Mouse (Mus musculus) ES-E14 (cell line): ENCODE results near the gene Pgc. TPM values are rescaled to one million over a fixed set of nuclear protein-coding genes. Genes with fewer than 3 reads are reported as not detected.

Experiments used
- DNase-seq: peaks from one replicate; pipeline ENCODE4 v3.0.0-alpha.2; 2013; ENCODE audit warnings: low read depth, low spot score
- H3K27ac ChIP-seq: 2 replicates; pipeline ENCODE4 v1.5.1; 2012; ENCODE audit warnings: low read depth, mild to moderate bottlenecking, low read length, moderate library complexity, mixed read lengths; ENCODE audit not compliant: poor library complexity, insufficient read depth, severe bottlenecking
- H3K36me3 ChIP-seq: 2 replicates; pipeline ENCODE4 v1.6.1; 2012; ENCODE audit warnings: mild to moderate bottlenecking, low read length, moderate library complexity, mixed read lengths; ENCODE audit not compliant: control insufficient read depth, poor library complexity, insufficient read depth, severe bottlenecking
- H3K4me1 ChIP-seq, 2 experiments: fragments of 150-350 bp in 1 of 2; sonication (generic) in 1 of 2; 2 replicates each; pipeline ENCODE4 v1.6.1; 2012; ENCODE audit warnings: low read length in 2 of 2, mild to moderate bottlenecking in 1 of 2, mixed read lengths in 1 of 2; ENCODE audit not compliant: control insufficient read depth in 2 of 2, insufficient read depth in 2 of 2, poor library complexity in 1 of 2
- H3K4me3 ChIP-seq, 2 experiments: fragments of 150-350 bp in 1 of 2; sonication (generic) in 1 of 2; 2 replicates each; pipeline ENCODE4 v1.5.1; 2012; ENCODE audit warnings: low read length in 2 of 2, low read depth in 1 of 2, mild to moderate bottlenecking in 1 of 2, mixed read lengths in 1 of 2; ENCODE audit not compliant: insufficient read depth in 1 of 2, poor library complexity in 1 of 2, severe bottlenecking in 1 of 2
- H3K9ac ChIP-seq: 2 replicates; pipeline ENCODE4 v1.6.1; 2012; ENCODE audit warnings: low read depth, mild to moderate bottlenecking, low read length, mixed read lengths; ENCODE audit not compliant: poor library complexity, insufficient read depth, severe bottlenecking
- H3K9me3 ChIP-seq: fragments of 150-350 bp; sonication (generic); 2 replicates; pipeline ENCODE4 v1.6.1; 2012; ENCODE audit warnings: low read depth, mild to moderate bottlenecking, low read length; ENCODE audit not compliant: control insufficient read depth, insufficient read depth
- CHD2 ChIP-seq: IDR thresholded peaks from 2 replicates; pipeline ENCODE4 v1.6.1; 2014; ENCODE audit warnings: mild to moderate bottlenecking, low read depth, low read length, inconsistent platforms
- HCFC1 ChIP-seq: IDR thresholded peaks from 2 replicates; pipeline ENCODE4 v1.6.1; 2012; ENCODE audit warnings: low read length, inconsistent platforms, borderline replicate concordance; ENCODE audit not compliant: insufficient read depth
- MAFK ChIP-seq: IDR thresholded peaks from 2 replicates; pipeline ENCODE4 v1.6.1; 2014; ENCODE audit warnings: mild to moderate bottlenecking, low read depth, low read length, inconsistent platforms; ENCODE audit not compliant: insufficient read depth
- ZC3H11A ChIP-seq: IDR thresholded peaks from 2 replicates; pipeline ENCODE4 v1.6.1; 2012; ENCODE audit warnings: low read depth, mild to moderate bottlenecking, inconsistent platforms, low read length, borderline replicate concordance
- ZNF384 ChIP-seq: IDR thresholded peaks from 2 replicates; pipeline ENCODE4 v1.6.1; 2012; ENCODE audit warnings: low read depth, low read length, inconsistent platforms
- in situ Hi-C, 2 experiments: fragments of 600-800 bp; cut with MboI; formaldehyde crosslinking; loops; one replicate each; pipeline ENCODE4 v1.15.1; 2025; ENCODE audit warnings: low sequenced_read_pairs in 2 of 2, inconsistent platforms in 1 of 2; ENCODE audit not compliant: unreplicated experiment in 2 of 2
- total RNA-seq: library from RNA; depleted of rRNA; stranded (reverse); fragments of 300-350 nt; gene quantifications from 2 replicates; pipeline ENCODE4 v1.2.3, GENCODE M21; 2012

The Pgc gene
- total RNA-seq, 1 experiment: 1.7 TPM

DNA sequence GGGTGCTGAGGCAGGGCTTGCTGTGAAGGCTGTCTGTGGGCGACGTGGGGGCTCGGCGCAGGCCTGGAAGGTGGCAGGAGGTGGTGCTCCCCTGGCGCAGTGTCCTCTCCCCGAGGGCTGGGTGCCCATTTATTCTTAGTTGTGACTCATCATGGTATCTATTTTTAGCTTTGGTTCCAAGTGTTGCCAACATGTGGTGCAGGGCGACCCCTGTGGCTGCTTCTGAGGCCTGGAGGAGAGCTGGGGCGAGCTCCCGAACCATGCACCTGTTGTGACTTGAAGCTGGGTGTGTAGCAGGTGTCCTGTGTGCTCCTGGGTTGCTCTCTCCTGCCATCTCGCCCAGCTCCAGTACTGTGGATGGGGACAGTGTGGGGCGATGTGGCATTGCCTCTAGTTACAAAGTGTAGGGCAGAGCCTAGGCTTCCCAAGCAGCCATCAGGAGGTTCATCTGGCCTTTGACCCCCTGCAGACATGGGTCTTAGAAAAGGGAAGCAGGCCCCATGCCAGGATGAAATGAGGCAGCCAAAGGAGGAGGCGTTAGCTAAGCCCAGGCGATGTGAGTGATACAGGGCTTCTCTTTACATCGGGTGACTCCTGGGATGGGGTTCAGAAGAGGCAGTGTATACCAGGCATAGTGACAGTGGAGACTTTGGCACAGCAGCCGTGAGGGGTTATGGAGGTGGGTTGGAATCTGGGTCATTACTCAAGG is 33.2 kb downstream of the Pgc start:
- H3K9me3 ChIP-seq: no peaks in the 10 kb centered on the region
- no peaks in the 10 kb centered on the region for H3K36me3 ChIP-seq
- H3K4me1 ChIP-seq: peaks cover 0 to 11% of the 10 kb centered on the region in 2 experiments; a peak in 2 of 4 replicates
- H3K9ac ChIP-seq: no peak overlapping the region
- DNase-seq: no peak
- in situ Hi-C loops: no loop called here
- TF ChIP-seq ZNF384 (no peak), HCFC1 (no peak), CHD2 (no peak), MAFK (no peak), ZC3H11A (no peak)
- no peak overlapping the region for H3K27ac ChIP-seq
- no peak overlapping the region for H3K4me3 ChIP-seq

DNA sequence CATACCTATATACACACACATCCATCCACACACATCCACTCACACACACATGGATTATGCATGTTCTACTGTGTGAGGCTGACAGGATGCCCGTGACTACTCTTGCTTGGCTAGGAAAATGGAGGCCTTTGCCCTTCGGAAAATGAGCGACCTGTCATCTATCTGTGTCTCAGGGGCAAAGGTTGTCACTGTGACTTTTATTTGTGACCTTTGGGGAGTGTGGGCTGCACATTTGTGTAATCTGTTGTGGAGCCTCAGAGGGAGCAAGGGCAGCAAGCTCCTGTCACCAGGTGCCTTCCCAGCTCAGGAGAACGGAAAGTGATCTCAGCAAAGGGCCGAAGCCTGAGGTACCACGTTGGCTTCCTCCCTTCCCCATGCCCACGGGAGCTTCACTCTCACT is 35.4 kb downstream of the Pgc start:
- H3K4me1 ChIP-seq: peaks cover 0 to 6% of the 10 kb centered on the region in 2 experiments; a peak in 2 of 4 replicates
- H3K9me3 ChIP-seq: no peaks in the 10 kb centered on the region
- no peak overlapping the region for H3K27ac ChIP-seq
- in situ Hi-C loops: no loop called here
- H3K4me3 ChIP-seq: no peak overlapping the region
- no peak overlapping the region for H3K9ac ChIP-seq
- no peak for DNase-seq
- TF ChIP-seq HCFC1: no peak
- no peak for TF ChIP-seq ZNF384
- TF ChIP-seq CHD2: no peak
- no peak for TF ChIP-seq MAFK
- TF ChIP-seq ZC3H11A: no peak
- no peaks in the 10 kb centered on the region for H3K36me3 ChIP-seq

- Histone ChIP-seq H3K4me1 (peaks cover 0 to 9% of the 10 kb centered on the region in 2 experiments; a peak in 2 of 4 replicates), H3K36me3 (no peaks in the 10 kb centered on the region), H3K4me3 (no peak overlapping the region), H3K27ac (no peak overlapping the region; the same call in 1 of the 2 replicates), H3K9me3 (no peaks in the 10 kb centered on the region), H3K9ac (no peak overlapping the region)
- in situ Hi-C loops: no loop called here
- TF ChIP-seq CHD2 (no peak), MAFK (no peak), HCFC1 (no peak), ZC3H11A (no peak)
- no peak for DNase-seq
These were observed 36.1 kb downstream of the Pgc start for GRCm38 (mm10) chr17:47762518-47763340.

DNA sequence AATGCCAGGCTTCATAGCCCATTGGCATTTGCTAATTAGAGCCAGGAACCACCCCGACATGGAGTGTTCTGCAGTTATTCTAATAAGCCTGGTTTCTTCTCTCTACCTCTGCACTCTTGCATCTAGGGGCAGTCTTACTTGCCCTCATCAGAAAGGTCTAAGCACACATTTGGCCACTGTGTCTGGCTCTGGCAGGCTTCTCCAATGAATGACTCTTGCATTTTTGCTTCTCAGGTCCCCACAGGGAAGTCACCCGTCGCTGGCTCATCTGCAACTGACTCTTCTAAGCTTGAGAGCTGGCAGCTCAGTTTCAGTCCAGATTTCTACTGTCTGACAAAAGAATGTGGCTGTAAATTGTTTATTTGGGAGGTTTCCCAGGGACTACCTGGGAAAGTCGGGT is 39.3 kb downstream of the Pgc start:
- Histone ChIP-seq H3K4me1 (peaks cover 0 to 16% of the 10 kb centered on the region in 2 experiments; a peak in 2 of 4 replicates), H3K9ac (no peak overlapping the region)
- in situ Hi-C loops: no loop called here

More for the DNA sequence above, 39.3 kb downstream of the Pgc start:
- H3K4me3 ChIP-seq: no peak overlapping the region
- no peaks in the 10 kb centered on the region for H3K9me3 ChIP-seq
- TF ChIP-seq HCFC1 (no peak), MAFK (no peak), CHD2 (no peak), ZC3H11A (no peak), ZNF384 (no peak)
- no peak for DNase-seq
- H3K36me3 ChIP-seq: no peaks in the 10 kb centered on the region
- H3K27ac ChIP-seq: no peak overlapping the region
